Mouse (Mus musculus) megakaryocyte progenitor cell, adult 5-6 weeks (primary cell): ENCODE measurements around the gene Aldh3b1. TPM values are rescaled to one million over a fixed set of nuclear protein-coding genes. Genes with fewer than 3 reads are reported as not detected.
A peak's percentile ranks its signal among the peaks of the same experiment; 100 is the strongest.

Source experiments
- ATAC-seq: replicated peaks from 2 replicates; pipeline ENCODE4 v1.8.0; 2016; ENCODE audit warnings: mild to moderate bottlenecking, moderate TSS enrichment, inconsistent platforms; ENCODE audit not compliant: poor library complexity
- total RNA-seq, 2 experiments: library from RNA; stranded (forward) in 1 of 2; stranded (reverse) in 1 of 2; fragments of 157-497, 149-512 nt in 1 of 2; fragments of 200-1000 nt in 1 of 2; gene quantifications; 2 replicates each; pipeline versions ENCODE4 v1.2.3 to v1.2.4; 2015 to 2017

Gene Aldh3b1
- total RNA-seq, 2 experiments from 2014 or later, result 5.0 to 12.6 TPM

DNA sequence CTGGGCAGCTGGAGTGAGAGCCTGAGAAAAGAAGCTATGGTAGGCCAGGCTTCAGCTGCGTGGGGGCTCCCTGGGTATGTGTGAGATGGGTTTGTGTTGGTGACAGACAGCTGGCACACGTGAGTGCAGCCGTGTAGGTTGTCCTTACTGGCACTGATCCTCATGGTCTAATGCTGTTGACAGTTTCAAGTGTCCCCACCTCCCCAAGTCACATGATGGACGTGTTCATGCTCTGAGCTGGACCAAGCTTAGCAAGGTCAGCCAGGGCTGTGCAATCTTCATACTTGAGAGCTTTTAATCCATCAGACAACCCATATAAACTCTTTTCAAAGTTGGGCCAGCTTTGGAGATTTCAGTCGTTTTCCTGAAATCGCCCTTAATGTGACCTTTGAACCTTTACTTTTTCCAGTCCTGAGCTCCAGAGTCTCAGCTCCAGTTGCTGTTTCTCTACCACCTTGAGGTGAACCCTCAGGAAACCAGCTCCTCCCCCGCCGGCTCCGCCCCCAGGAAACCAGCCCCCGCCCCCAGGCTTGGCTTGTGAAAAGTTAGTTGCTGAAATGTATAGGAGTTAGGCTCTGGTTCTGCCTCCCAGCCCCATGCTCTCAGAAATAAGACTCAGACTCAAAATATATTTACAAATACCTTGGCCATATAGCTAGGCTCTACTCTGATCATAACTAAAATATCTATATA, 16.4 kb upstream of the Aldh3b1 start:
- ATAC-seq, result 0 out of 2 replicates have a peak, but pooled peaks have one; percentile 26

DNA sequence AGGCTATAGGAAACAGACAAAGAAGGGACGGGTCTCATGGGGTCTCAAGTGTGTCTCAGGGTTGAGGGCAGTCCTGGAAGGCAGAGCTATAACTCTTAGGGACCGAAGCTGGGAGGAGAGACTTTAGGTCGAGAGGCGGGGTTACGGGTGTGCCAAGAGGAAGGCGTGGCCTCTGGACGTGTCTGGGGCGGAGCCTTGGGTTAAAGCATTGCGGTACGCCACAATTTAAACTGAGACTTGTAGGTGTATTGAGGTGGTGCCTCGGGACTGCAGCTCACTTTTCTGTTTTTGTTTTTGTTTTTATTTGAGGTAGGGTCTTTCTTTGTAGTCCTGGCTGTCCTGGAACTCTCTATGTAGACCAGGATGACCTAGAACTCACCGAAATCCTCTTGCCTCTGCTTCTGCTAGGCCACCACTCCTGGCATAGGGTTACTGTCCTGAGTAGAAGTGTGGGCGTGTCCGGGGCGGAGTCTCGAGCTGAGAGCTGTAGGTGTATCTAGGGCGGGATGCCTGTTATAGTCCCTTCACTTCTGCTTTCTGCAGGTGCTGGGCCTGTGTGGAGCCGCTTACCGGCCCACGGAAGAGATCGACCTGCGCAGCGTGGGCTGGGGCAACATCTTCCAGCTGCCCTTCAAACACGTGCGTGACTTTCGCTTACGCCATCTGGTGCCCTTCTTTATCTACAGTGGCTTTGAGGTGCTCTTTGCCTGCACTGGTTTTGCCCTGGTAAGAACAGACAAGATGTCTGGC, 13.6 kb upstream of the Aldh3b1 start:
- peak; percentile 81 for ATAC-seq

DNA sequence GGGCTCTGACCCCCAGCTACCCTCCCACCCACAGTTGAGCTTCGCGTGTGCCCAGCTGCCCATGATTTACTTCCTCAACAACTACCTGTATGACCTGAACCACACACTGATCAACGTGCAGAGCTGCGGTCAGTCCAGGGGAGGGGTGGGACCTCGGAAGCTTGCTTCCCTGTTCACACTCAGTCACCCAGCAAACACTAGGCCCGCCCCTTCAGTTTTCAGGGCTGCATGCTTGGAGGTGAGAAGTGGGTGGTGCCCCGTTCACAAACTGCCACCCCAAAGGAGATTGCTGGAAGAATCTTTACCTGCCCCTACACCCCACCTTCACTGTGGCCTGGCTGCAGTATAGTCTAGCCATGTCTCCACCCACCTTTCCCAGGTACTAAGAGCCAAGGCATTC, 12.7 kb upstream of the Aldh3b1 start:
- ATAC-seq, result no peak

- peak; percentile 55 for ATAC-seq
Observed at GRCm38 (mm10) chr19:3935896-3936850, 6.6 kb upstream of the Aldh3b1 start.

GRCm38 (mm10) chr19:3935032-3935895, 5.7 kb upstream of the Aldh3b1 start, which contains the start of gene Unc93b1:
Gene Unc93b1, plus strand, starts transcription at chr19:3935186.
- peak; percentile 81 for ATAC-seq

DNA sequence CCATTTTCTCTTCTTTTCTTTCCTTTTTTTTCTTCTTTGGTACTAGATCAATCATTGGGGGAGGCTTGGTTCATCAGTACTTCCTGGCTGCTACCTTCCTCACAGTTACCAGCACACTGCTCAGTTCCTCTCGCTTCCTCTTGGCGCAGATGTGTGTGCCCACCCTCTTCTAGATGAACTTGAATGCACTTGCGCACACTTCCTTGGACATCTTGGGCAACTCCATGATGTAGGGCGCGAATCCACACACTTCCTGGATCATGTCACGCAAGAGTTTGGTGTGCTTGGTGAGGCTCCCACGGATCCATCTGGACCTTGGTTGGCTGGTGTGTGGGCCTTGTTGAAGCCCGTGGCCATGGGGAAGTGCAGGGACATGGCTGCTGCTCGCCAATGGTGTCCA, 2.1 kb upstream of the Aldh3b1 start:
- ATAC-seq, result peak; percentile 51

GRCm38 (mm10) chr19:3930262-3931057, 852 bp upstream of the Aldh3b1 start:
- no peak for ATAC-seq

DNA sequence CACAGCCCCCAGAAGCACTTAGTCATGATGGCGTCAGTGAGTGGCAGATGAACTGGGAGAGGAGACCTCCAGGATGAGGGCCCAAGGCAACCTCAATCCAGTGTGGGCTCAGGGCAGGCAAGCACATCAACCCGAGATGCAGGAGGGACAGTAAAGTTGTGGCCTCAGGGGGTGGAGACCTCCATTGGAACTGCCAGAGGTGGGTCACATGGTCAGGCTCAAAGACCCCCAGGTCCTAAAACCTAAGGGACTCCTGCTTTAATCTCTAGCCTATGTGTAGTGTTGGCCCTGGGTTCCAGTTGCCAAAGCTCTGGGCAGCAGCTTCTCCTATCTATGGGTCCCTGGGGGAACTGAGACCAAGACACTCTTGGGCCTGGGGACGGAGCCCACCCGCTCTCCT, 829 bp downstream of the Aldh3b1 start:
- no peak for ATAC-seq

- no peak for ATAC-seq
Observed at GRCm38 (mm10) chr19:3927989-3928388, 1.6 kb downstream of the Aldh3b1 start.

- ATAC-seq, result no peak
Observed at GRCm38 (mm10) chr19:3926685-3927084, 2.9 kb downstream of the Aldh3b1 start.

DNA sequence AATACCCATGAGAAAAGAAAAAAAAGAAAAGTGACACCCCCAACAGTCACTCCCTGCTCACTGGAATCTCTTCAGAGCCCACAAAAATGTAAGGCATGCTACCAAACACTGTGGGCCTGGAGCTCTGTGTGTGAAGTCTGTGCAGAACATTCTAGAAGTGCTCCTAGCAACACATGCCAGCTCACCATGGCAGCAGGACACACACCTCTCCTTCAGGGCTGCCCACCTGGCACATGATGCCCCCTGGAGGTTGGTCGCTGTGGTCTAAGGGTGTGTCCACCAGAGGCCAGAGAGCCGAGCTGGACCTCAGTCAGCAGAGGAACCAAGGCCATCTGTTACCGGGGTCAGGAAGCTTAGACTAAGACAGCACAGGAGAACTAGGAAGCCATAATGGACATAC, 3.3 kb downstream of the Aldh3b1 start:
- ATAC-seq, result no peak

- ATAC-seq, result no peak
Observed at GRCm38 (mm10) chr19:3925859-3926258, 3.7 kb downstream of the Aldh3b1 start.

GRCm38 (mm10) chr19:3924868-3925267, 4.7 kb downstream of the Aldh3b1 start:
- ATAC-seq, result no peak

GRCm38 (mm10) chr19:3924190-3924589, 5.4 kb downstream of the Aldh3b1 start:
- ATAC-seq, result no peak

GRCm38 (mm10) chr19:3923586-3923985, 6.0 kb downstream of the Aldh3b1 start:
- peak; percentile 36; the same call in 1 of the 2 replicates for ATAC-seq

DNA sequence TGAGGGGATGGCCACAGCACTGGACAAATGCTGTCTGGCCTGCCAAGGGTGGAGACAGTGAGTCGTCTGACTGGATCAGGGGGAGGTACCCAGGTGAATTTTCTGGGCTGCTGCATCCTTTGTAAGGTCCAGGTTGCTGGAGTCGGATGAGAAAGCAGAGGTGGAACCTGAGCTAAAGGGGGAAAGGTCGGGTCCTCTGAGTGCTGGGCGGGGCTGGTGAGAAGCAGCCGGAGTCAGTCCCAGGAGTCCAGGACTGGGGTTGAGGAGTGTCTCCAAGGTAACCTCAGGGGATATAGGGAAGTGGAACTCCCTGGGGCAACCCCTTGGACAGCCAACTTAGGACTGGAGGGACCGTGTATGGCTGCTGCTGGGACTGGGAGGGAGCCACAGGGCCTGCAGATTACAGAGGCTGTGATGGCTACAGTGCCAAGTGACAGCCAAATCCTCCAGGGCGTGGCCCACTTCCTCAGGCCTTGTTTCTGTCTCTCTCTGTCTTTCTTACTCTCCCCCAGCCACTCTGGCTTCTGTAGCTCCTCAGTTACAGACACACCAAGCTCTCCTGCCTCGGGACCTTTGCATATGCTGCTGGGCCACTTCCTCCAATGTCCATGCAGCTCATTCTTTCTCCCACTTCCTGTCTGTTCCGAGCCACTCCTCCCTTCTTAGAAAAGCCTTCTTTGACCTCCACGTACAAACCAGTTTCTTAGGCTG, 6.8 kb downstream of the Aldh3b1 start:
- peak; percentile 41 for ATAC-seq

GRCm38 (mm10) chr19:3919928-3920327, 9.7 kb downstream of the Aldh3b1 start:
- no peak for ATAC-seq

DNA sequence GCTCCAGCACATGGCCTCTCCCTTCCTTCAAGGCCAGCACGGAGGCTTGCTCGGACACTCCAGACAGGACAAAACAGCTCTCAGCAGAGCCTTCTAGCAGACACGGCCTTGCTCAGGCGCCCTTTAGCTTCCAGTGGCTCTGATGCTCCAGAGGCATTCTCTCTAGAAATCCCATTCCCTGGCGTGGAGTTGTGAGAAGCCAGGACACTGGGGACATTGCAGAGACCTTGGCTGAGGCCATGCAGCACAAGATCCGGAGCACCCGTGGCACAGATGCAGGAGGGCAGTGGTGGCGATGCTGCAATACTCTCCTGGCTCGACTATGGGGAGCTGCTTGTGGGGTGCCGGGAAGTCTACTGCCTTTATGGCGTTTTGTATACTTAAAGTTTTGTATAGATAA, 12.9 kb downstream of the Aldh3b1 start:
- ATAC-seq, result no peak

DNA sequence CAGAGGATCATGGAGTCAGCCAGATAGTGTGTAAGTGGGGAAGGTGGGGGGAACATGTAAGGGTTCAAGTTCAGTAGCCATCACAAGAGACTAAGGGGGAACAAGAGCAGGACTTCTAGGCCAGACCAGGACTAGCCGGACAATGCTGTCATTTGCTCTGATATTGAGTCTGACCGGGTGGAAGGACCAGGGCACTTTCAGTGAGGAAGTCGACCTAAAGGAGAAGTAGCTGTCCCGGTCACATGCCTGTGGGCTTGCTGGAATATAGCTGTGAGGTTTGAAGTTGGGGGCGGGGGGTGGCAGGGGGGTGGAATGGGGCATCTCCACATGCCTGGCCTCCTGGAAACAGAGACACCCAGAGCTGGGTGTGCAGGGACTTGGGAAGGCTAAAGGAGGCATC, 15.1 kb downstream of the Aldh3b1 start:
- ATAC-seq, result no peak
